Mouse (Mus musculus): ENCODE data around the gene Olfr354. TPM values are rescaled to one million over a fixed set of nuclear protein-coding genes. Genes with fewer than 3 reads are reported as not detected.

Gene Olfr354
- not detected in 2 replicates for polyA plus RNA-seq (2014; fragmentation: Nextera tagmentation; extraction: Ambion mirVana)

DNA sequence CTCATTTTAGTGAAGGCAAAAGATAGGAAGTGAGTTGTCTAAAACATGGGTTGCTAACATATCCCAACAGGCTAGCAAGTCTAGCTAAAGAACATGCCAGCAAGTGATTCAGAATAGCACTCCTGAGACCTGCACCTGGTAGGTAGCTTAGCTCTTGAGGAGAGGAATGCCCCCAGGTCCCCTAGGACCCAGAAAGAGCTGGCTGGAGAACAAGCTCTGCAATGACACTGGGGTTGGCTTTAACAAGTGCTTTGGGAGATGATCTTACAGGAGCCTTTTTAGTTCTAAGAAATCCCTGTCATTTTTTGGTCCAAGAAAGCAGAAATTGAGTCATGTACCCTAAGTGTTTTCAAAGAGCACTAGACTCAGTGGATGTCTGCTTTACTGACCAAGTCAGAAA is at the start of gene Olfr354:
TSS of gene Olfr354 (plus strand) at position 301 of the 400 bp plus-strand sequence.
- H3K27me3 ChIP-seq (replicated peaks; ENCODE audit: control insufficient read depth, insufficient read depth, low read length), result no peaks in the 10 kb centered on the region
- 0 out of 2 replicates have a peak, but pooled peaks cover 8% of the 10 kb centered on the region for H3K9me3 ChIP-seq (replicated peaks; ENCODE audit: control insufficient read depth, low read length)
- H3K4me1 ChIP-seq (ENCODE audit: control insufficient read depth, insufficient read depth, low read length), result no peaks in the 10 kb centered on the region
- no peak within 1 kb of the TSS for H3K27ac ChIP-seq (ENCODE audit: low read depth, low read length)
- no peaks in the 10 kb centered on the region for H3K36me3 ChIP-seq (ENCODE audit: control insufficient read depth, insufficient read depth, low read length)
- ATAC-seq, result no peak
- no peak for DNase-seq (ENCODE audit: low spot score)
- H3K4me3 ChIP-seq (ENCODE audit: low read depth, low read length), result no peak within 1 kb of the TSS
- H3K9ac ChIP-seq (ENCODE audit: low read length), result no peak within 1 kb of the TSS
- no peak within 1 kb of the TSS for H3K4me2 ChIP-seq (ENCODE audit: low read length)

- Histone ChIP-seq H3K36me3 (ENCODE audit: control insufficient read depth, insufficient read depth, low read length) (no peaks in the 10 kb centered on the region), H3K27me3 (replicated peaks; ENCODE audit: control insufficient read depth, insufficient read depth, low read length) (no peaks in the 10 kb centered on the region), H3K4me2 (ENCODE audit: low read length) (no peak within 1 kb of the TSS), H3K27ac (ENCODE audit: low read depth, low read length) (no peak within 1 kb of the TSS), H3K9me3 (replicated peaks; ENCODE audit: control insufficient read depth, low read length) (peaks cover 14% of the 10 kb centered on the region), H3K4me3 (ENCODE audit: low read depth, low read length) (no peak within 1 kb of the TSS), H3K4me1 (ENCODE audit: control insufficient read depth, insufficient read depth, low read length) (no peaks in the 10 kb centered on the region), H3K9ac (ENCODE audit: low read length) (no peak within 1 kb of the TSS)
- no peak for DNase-seq (ENCODE audit: low spot score)
- no peak for ATAC-seq
- 88% methylated on average over 1 of the region's 1 CpGs for WGBS
Observed at GRCm38 (mm10) chr2:36862560-36862959, 42.9 kb upstream of the Olfr354 start, which contains the start of gene Olfr351. Gene Olfr351, minus strand, starts transcription at chr2:36862660.

DNA sequence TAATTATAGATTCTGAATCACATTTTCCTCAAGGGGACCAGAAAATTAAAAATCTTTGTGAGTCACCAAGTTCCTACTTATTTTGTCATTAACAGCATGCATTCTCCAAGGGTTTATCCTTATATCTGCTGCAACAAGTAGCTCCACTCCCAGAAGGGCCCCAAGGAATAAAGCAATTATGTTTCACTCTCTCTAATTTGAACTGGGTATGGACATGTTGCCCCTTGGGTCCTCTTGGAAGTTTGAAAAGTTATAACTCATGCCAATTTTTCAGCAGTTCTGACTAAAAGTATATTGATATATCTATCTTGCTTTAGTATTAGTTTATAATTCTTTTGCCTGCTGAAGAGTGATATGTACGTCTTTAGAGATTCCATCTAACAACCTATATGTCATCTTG is 37.3 kb upstream of the Olfr354 start, which contains the start of gene Olfr352:
TSS of gene Olfr352 (plus strand) at position 301 of the 400 bp plus-strand sequence.
- Histone ChIP-seq H3K27ac (ENCODE audit: low read depth, low read length) (no peak within 1 kb of the TSS), H3K27me3 (replicated peaks; ENCODE audit: control insufficient read depth, insufficient read depth, low read length) (no peaks in the 10 kb centered on the region), H3K36me3 (ENCODE audit: control insufficient read depth, insufficient read depth, low read length) (no peaks in the 10 kb centered on the region), H3K4me2 (ENCODE audit: low read length) (no peak within 1 kb of the TSS), H3K9me3 (replicated peaks; ENCODE audit: control insufficient read depth, low read length) (peaks cover 11% of the 10 kb centered on the region; the same call in 1 of the 2 replicates), H3K4me3 (ENCODE audit: low read depth, low read length) (no peak within 1 kb of the TSS), H3K9ac (ENCODE audit: low read length) (no peak within 1 kb of the TSS), H3K4me1 (ENCODE audit: control insufficient read depth, insufficient read depth, low read length) (no peaks in the 10 kb centered on the region)
- ATAC-seq (no peak), DNase-seq (ENCODE audit: low spot score) (no peak)
- 81% methylated on average over 1 of the region's 1 CpGs for WGBS

- no peak within 1 kb of the TSS for H3K4me2 ChIP-seq (ENCODE audit: low read length)
- no peaks in the 10 kb centered on the region for H3K4me1 ChIP-seq (ENCODE audit: control insufficient read depth, insufficient read depth, low read length)
- 0 out of 2 replicates have a peak, but pooled peaks cover 10% of the 10 kb centered on the region for H3K9me3 ChIP-seq (replicated peaks; ENCODE audit: control insufficient read depth, low read length)
- H3K27ac ChIP-seq (ENCODE audit: low read depth, low read length), result no peak within 1 kb of the TSS
- H3K9ac ChIP-seq (ENCODE audit: low read length), result no peak within 1 kb of the TSS
- ATAC-seq, result no peak
- no peak within 1 kb of the TSS for H3K4me3 ChIP-seq (ENCODE audit: low read depth, low read length)
- no peaks in the 10 kb centered on the region for H3K36me3 ChIP-seq (ENCODE audit: control insufficient read depth, insufficient read depth, low read length)
- no peaks in the 10 kb centered on the region for H3K27me3 ChIP-seq (replicated peaks; ENCODE audit: control insufficient read depth, insufficient read depth, low read length)
- no peak for DNase-seq (ENCODE audit: low spot score)
Observed at GRCm38 (mm10) chr2:36892836-36893235, 12.6 kb upstream of the Olfr354 start, which contains the start of gene Olfr353. Gene Olfr353, minus strand, starts transcription at chr2:36892936.

GRCm38 (mm10) chr2:36897114-36897513 is 8.4 kb upstream of the Olfr354 start:
- ATAC-seq (no peak), DNase-seq (ENCODE audit: low spot score) (no peak)
- Histone ChIP-seq H3K36me3 (ENCODE audit: control insufficient read depth, insufficient read depth, low read length) (no peaks in the 10 kb centered on the region), H3K27ac (ENCODE audit: low read depth, low read length) (no peak overlapping the region), H3K27me3 (replicated peaks; ENCODE audit: control insufficient read depth, insufficient read depth, low read length) (no peaks in the 10 kb centered on the region), H3K9me3 (replicated peaks; ENCODE audit: control insufficient read depth, low read length) (peaks cover 13% of the 10 kb centered on the region), H3K9ac (ENCODE audit: low read length) (no peak overlapping the region), H3K4me3 (ENCODE audit: low read depth, low read length) (no peak overlapping the region), H3K4me1 (ENCODE audit: control insufficient read depth, insufficient read depth, low read length) (no peaks in the 10 kb centered on the region), H3K4me2 (ENCODE audit: low read length) (no peak overlapping the region)

GRCm38 (mm10) chr2:36928797-36929196 is 23.3 kb downstream of the Olfr354 start, which contains the start of gene Olfr355:
Gene Olfr355, minus strand, starts transcription at chr2:36928897.
- Histone ChIP-seq H3K27me3 (replicated peaks; ENCODE audit: control insufficient read depth, insufficient read depth, low read length) (no peaks in the 10 kb centered on the region), H3K4me3 (ENCODE audit: low read depth, low read length) (no peak within 1 kb of the TSS), H3K4me1 (ENCODE audit: control insufficient read depth, insufficient read depth, low read length) (no peaks in the 10 kb centered on the region), H3K9ac (ENCODE audit: low read length) (no peak within 1 kb of the TSS), H3K4me2 (ENCODE audit: low read length) (no peak within 1 kb of the TSS), H3K27ac (ENCODE audit: low read depth, low read length) (no peak within 1 kb of the TSS), H3K36me3 (ENCODE audit: control insufficient read depth, insufficient read depth, low read length) (no peaks in the 10 kb centered on the region), H3K9me3 (replicated peaks; ENCODE audit: control insufficient read depth, low read length) (peaks cover 9% of the 10 kb centered on the region)
- no peak for ATAC-seq
- DNase-seq (ENCODE audit: low spot score), result no peak

GRCm38 (mm10) chr2:36936821-36937220 is 31.3 kb downstream of the Olfr354 start, which contains the start of gene Olfr356:
Gene Olfr356, plus strand, starts transcription at chr2:36937121.
- no peak for ATAC-seq

More at GRCm38 (mm10) chr2:36936821-36937220, 31.3 kb downstream of the Olfr354 start, which contains the start of gene Olfr356:
- 91% methylated on average over 2 of the region's 2 CpGs for WGBS
- H3K27ac ChIP-seq (ENCODE audit: low read depth, low read length), result no peak within 1 kb of the TSS
- no peak within 1 kb of the TSS for H3K4me3 ChIP-seq (ENCODE audit: low read depth, low read length)
- no peaks in the 10 kb centered on the region for H3K4me1 ChIP-seq (ENCODE audit: control insufficient read depth, insufficient read depth, low read length)
- H3K9ac ChIP-seq (ENCODE audit: low read length), result no peak within 1 kb of the TSS
- H3K27me3 ChIP-seq (replicated peaks; ENCODE audit: control insufficient read depth, insufficient read depth, low read length), result no peaks in the 10 kb centered on the region
- DNase-seq (ENCODE audit: low spot score), result no peak
- no peaks in the 10 kb centered on the region for H3K36me3 ChIP-seq (ENCODE audit: control insufficient read depth, insufficient read depth, low read length)
- peaks cover 9% of the 10 kb centered on the region; the same call in 1 of the 2 replicates for H3K9me3 ChIP-seq (replicated peaks; ENCODE audit: control insufficient read depth, low read length)
- H3K4me2 ChIP-seq (ENCODE audit: low read length), result no peak within 1 kb of the TSS

Other genes with a start within 250 kb of the Olfr354 start
- gene Olfr346, start 219.9 kb upstream of the Olfr354 start, polyA plus RNA-seq (2014; fragmentation: Nextera tagmentation; extraction: Ambion mirVana), result not detected in 2 replicates
- gene Olfr347, start 173.8 kb upstream of the Olfr354 start, polyA plus RNA-seq (2014; fragmentation: Nextera tagmentation; extraction: Ambion mirVana), result not detected in 2 replicates
- gene Olfr348, start 121.4 kb upstream of the Olfr354 start, polyA plus RNA-seq (2014; fragmentation: Nextera tagmentation; extraction: Ambion mirVana), result not detected in 2 replicates
- gene Olfr50, start 115.1 kb upstream of the Olfr354 start, polyA plus RNA-seq (2014; fragmentation: Nextera tagmentation; extraction: Ambion mirVana), result not detected in 2 replicates
- gene Olfr3, start 88.6 kb upstream of the Olfr354 start, polyA plus RNA-seq (2014; fragmentation: Nextera tagmentation; extraction: Ambion mirVana), result not detected in 2 replicates
- gene Olfr350, start 59.4 kb upstream of the Olfr354 start, polyA plus RNA-seq (2014; fragmentation: Nextera tagmentation; extraction: Ambion mirVana), result not detected in 2 replicates
- not detected in 2 replicates for gene Olfr351, start 43.0 kb upstream of the Olfr354 start, polyA plus RNA-seq (2014; fragmentation: Nextera tagmentation; extraction: Ambion mirVana)
- not detected in 2 replicates for gene Olfr352, start 37.2 kb upstream of the Olfr354 start, polyA plus RNA-seq (2014; fragmentation: Nextera tagmentation; extraction: Ambion mirVana)
- gene Olfr353, start 12.7 kb upstream of the Olfr354 start, polyA plus RNA-seq (2014; fragmentation: Nextera tagmentation; extraction: Ambion mirVana), result not detected in 2 replicates
- gene Olfr355, start 23.2 kb downstream of the Olfr354 start, polyA plus RNA-seq (2014; fragmentation: Nextera tagmentation; extraction: Ambion mirVana), result not detected in 2 replicates
- not detected in 2 replicates for gene Olfr356, start 31.4 kb downstream of the Olfr354 start, polyA plus RNA-seq (2014; fragmentation: Nextera tagmentation; extraction: Ambion mirVana)
- not detected in 2 replicates for gene Olfr357, start 88.1 kb downstream of the Olfr354 start, polyA plus RNA-seq (2014; fragmentation: Nextera tagmentation; extraction: Ambion mirVana)
- not detected in 2 replicates for gene Olfr358, start 103.7 kb downstream of the Olfr354 start, polyA plus RNA-seq (2014; fragmentation: Nextera tagmentation; extraction: Ambion mirVana)
- gene Olfr360, start 160.1 kb downstream of the Olfr354 start, polyA plus RNA-seq (2014; fragmentation: Nextera tagmentation; extraction: Ambion mirVana), result not detected in 2 replicates
- not detected in 2 replicates for gene Olfr361, start 183.6 kb downstream of the Olfr354 start, polyA plus RNA-seq (2014; fragmentation: Nextera tagmentation; extraction: Ambion mirVana)
- gene Olfr362, start 212.2 kb downstream of the Olfr354 start, polyA plus RNA-seq (2014; fragmentation: Nextera tagmentation; extraction: Ambion mirVana), result not detected in 2 replicates
- gene Olfr364-ps1, start 233.6 kb downstream of the Olfr354 start, polyA plus RNA-seq (2014; fragmentation: Nextera tagmentation; extraction: Ambion mirVana), result not detected in 2 replicates